Mouse (Mus musculus): ENCODE measurements at regions not wholly inside any gene's neighbourhood (a gene's known extent, or its start where the extent isn't known, plus 50 kb on each side); places are given as distances from the start of the nearest gene placed in this dataset.

GRCm38 (mm10) chr9:100194604-100195444 is 291.8 kb downstream of the Il20rb start:
- peak; percentile 65 for DNase-seq

DNA sequence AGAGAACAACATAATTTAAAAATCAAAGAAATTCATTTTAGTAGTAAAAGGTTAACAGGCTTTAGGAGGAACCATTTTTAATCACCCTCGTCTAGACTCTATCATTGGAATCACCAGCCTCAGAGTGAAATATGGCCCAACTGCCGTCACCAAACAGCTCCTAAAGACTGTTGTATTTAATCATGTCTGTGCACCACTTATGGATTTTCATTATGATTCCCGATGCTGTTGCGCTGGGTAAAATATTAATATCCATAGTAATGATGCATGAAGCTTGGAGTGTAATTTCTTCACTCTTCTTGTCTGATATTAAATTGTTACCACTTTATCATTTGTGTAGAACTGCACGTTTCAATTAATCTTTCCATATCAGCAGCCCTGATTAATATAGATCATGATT is 292.4 kb downstream of the Il20rb start:
- DNase-seq = no peak

- no peak for DNase-seq
These were observed 302.5 kb downstream of the Il20rb start for GRCm38 (mm10) chr9:100184081-100184480.

DNA sequence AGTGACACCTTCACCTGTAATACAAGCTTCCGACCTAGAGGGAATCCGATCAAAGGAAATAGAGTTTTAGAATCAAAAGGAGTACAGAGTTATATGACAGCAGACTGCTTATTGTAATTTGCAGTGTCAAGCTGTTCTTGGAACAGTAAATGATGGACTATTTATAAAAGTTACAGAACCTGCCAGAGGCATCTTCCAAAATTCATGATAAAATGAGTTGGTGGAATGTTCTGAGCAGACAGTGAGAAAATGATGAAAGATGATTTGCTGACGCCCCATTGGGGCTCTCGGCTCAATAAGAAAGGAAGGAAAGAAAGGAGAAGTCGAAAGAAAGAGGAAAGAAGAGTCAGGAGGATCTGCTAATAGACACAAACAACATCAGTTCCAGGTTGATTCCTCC is 300.3 kb upstream of the Sox14 start:
- DNase-seq = no peak

DNA sequence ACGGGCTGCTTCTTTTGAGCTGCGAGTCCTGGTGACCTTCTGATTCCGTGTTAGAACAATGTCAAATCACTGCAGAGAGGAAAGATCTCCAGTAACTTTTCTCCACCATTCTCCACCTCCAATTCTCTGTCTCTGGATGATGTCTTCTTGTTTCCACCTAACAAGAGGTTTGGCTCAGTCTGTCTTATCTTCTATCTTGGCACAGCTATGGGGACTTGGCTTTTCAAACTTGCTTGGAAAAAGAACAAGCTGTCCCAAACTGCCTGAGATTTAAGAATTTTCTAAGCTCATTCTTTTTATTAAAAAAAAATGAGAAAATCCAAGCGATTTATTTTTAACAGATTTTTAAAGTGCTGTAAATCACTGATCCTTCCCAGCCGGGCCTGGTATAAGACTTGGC is 290.3 kb upstream of the Sox14 start:
- no peak for DNase-seq

DNA sequence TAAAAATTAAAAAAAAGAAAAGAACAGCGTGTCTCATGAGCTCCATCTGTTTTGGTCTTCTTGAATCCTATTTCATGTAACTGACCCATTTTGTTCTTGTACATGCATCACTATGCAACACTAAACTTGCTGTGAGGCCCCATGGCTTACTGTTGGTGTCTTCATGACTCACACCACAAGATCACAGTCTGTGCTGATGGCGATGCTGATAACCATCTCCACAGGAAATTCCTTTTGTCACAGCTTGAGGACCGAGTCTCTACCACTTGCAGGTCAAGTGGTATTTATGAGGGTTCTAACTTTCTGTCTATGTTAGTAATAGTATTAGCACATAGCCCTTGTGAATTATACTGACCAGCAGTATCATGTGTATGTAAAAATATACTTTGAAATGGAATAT is 286.0 kb upstream of the Sox14 start:
- DNase-seq = no peak
